Mouse (Mus musculus): ENCODE results near the gene Cisd1. TPM values are rescaled to one million over a fixed set of nuclear protein-coding genes. Genes with fewer than 3 reads are reported as not detected.
A peak's percentile ranks its signal among the peaks of the same experiment; 100 is the strongest.

The Cisd1 gene
- total RNA-seq, 2 experiments from 2014 or later = 201 to 223 TPM

- intact Hi-C loops (cut with DNase I) = no loop called here
- DNase-seq = no peak
These were observed 6.5 kb upstream of the Cisd1 start for GRCm38 (mm10) chr10:71351301-71351700.

GRCm38 (mm10) chr10:71349290-71349689, 4.5 kb upstream of the Cisd1 start:
- intact Hi-C loops (cut with DNase I) = no loop called here
- DNase-seq = no peak

GRCm38 (mm10) chr10:71348637-71349280, 4.0 kb upstream of the Cisd1 start:
- intact Hi-C loops (cut with DNase I) = no loop called here
- no peak for DNase-seq

GRCm38 (mm10) chr10:71347964-71348636, 3.3 kb upstream of the Cisd1 start:
- peak; percentile 26 to 42 for DNase-seq
- intact Hi-C loops (cut with DNase I) = no loop called here

GRCm38 (mm10) chr10:71347509-71347949, 2.8 kb upstream of the Cisd1 start, which contains the start of gene Ipmk:
Gene Ipmk, plus strand, starts transcription at chr10:71347763.
- intact Hi-C loops (cut with DNase I) = no loop called here
- peak; percentile 100 for DNase-seq

GRCm38 (mm10) chr10:71346722-71347508, 2.2 kb upstream of the Cisd1 start:
- DNase-seq = peak in 1 of 2 experiments; percentile 14
- intact Hi-C loops (cut with DNase I) = no loop called here

GRCm38 (mm10) chr10:71346106-71346505, 1.4 kb upstream of the Cisd1 start:
- intact Hi-C loops (cut with DNase I) = no loop called here
- no peak for DNase-seq

GRCm38 (mm10) chr10:71343567-71344265, 1.0 kb downstream of the Cisd1 start:
- intact Hi-C loops (cut with DNase I) = no loop called here
- DNase-seq = no peak

- intact Hi-C loops (cut with DNase I) = no loop called here
- no peak for DNase-seq
These were observed 1.6 kb downstream of the Cisd1 start for GRCm38 (mm10) chr10:71343130-71343529.

GRCm38 (mm10) chr10:71342030-71342805, 2.5 kb downstream of the Cisd1 start:
- no peak for DNase-seq
- intact Hi-C loops (cut with DNase I) = no loop called here

- DNase-seq = no peak
- intact Hi-C loops (cut with DNase I) = no loop called here
These were observed 3.5 kb downstream of the Cisd1 start for GRCm38 (mm10) chr10:71341290-71341689.

- no peak for DNase-seq
- intact Hi-C loops (cut with DNase I) = no loop called here
These were observed 4.6 kb downstream of the Cisd1 start for GRCm38 (mm10) chr10:71340195-71340594.

- intact Hi-C loops (cut with DNase I) = no loop called here
These were observed 5.3 kb downstream of the Cisd1 start for GRCm38 (mm10) chr10:71339463-71339862.

GRCm38 (mm10) chr10:71338156-71338905, 6.4 kb downstream of the Cisd1 start:
- no peak for DNase-seq
- intact Hi-C loops (cut with DNase I) = no loop called here

More at GRCm38 (mm10) chr10:71339463-71339862, 5.3 kb downstream of the Cisd1 start:
- DNase-seq = no peak

GRCm38 (mm10) chr10:71337733-71338132, 7.0 kb downstream of the Cisd1 start:
- intact Hi-C loops (cut with DNase I) = no loop called here
- DNase-seq = no peak

- intact Hi-C loops (cut with DNase I) = no loop called here
- no peak for DNase-seq
These were observed 11.9 kb downstream of the Cisd1 start for GRCm38 (mm10) chr10:71332859-71333258.

GRCm38 (mm10) chr10:71332376-71332775, 12.4 kb downstream of the Cisd1 start:
- no peak for DNase-seq
- intact Hi-C loops (cut with DNase I) = no loop called here

GRCm38 (mm10) chr10:71331908-71332307, 12.8 kb downstream of the Cisd1 start:
- intact Hi-C loops (cut with DNase I) = no loop called here
- DNase-seq = no peak

GRCm38 (mm10) chr10:71330070-71330469, 14.7 kb downstream of the Cisd1 start:
- intact Hi-C loops (cut with DNase I) = no loop called here
- no peak for DNase-seq

Measured in gastrocnemius, postnatal 36 days (tissue).